Mouse (Mus musculus): ENCODE data around the gene Efcab2. TPM values are rescaled to one million over a fixed set of nuclear protein-coding genes. Genes with fewer than 3 reads are reported as not detected.
A peak's percentile ranks its signal among the peaks of the same experiment; 100 is the strongest.

Efcab2 gene
- total RNA-seq (2014; fragmentation: Nextera tagmentation) (1.8 and 1.9 TPM in 2 replicates), total RNA-seq (2017) (4.4 and 6.3 TPM in 2 replicates)

- ATAC-seq (replicated peaks; ENCODE audit: low FRiP score, low TSS enrichment, poor library complexity, severe bottlenecking) = peak; percentile 82
These were observed at the start of gene Efcab2 for GRCm38 (mm10) chr1:178405951-178406711. Gene Efcab2, plus strand, starts transcription at chr1:178406085.

DNA sequence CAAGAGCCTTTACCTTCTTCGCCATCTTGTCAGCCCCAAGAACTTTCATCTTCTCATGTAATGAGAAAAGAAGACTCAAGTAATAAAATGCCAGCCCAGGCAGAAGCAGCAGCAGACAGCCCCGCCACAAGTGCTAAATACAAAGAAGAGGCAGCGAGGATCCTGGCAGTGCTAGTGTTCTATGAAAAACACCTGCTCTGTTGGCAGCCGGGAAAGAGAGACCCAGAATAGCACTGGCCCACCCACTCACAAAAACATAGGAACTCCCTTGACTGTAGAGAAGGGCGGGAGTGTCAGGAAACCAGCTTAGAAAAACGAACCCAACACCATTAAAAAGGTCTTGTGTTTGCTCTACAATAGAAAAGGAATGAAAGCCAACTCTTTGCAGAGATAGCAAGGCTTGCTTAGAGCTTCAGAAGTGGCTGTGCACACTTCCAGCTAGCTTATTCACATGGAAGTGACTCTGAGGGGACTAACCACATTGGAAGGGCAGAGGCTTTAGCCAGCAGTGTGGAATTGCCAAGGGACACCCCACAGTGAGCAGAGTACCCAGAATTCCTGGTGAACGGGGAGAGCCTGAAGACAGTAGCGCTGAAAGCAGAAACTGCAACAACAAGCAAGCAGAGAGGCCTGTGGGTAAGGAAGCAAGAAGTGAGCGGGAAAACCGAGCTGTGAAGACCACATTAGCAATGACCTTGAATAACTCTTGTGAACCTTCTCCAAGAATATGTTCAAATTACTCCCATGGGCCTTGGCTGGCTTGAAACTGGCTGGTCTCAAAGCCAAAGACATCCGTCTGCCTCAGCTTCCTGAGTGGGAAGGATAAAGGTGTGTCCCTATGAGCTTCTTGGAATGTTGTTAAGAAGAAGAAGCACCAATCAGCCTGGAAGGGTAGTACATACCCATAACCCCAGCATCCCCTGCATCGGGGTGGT lies 47.8 kb upstream of the Efcab2 start:
- no peak for ATAC-seq (replicated peaks; ENCODE audit: low FRiP score, low TSS enrichment, poor library complexity, severe bottlenecking)

- ATAC-seq (replicated peaks; ENCODE audit: low FRiP score, low TSS enrichment, poor library complexity, severe bottlenecking) = no peak
These were observed 45.6 kb upstream of the Efcab2 start for GRCm38 (mm10) chr1:178360264-178360663.

DNA sequence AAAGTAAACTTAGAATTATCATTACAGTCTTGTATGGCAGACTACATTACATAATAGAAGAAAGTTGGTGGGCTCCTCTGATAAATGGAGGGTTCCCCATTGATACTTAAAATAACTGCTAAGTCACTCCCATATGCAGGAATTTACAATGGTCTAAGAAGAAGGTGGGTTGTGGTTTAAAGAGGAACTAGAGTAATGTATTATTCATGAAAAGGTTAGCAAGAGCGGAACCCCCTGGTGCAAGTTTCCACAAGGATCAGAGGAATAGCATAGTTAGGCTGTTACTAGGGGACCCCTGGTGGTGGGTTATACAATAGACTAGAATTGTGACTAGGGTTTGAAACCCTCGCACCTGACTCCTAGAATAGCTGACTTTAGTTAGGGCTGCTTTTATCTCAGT lies 45.2 kb upstream of the Efcab2 start:
- ATAC-seq (replicated peaks; ENCODE audit: low FRiP score, low TSS enrichment, poor library complexity, severe bottlenecking) = no peak

DNA sequence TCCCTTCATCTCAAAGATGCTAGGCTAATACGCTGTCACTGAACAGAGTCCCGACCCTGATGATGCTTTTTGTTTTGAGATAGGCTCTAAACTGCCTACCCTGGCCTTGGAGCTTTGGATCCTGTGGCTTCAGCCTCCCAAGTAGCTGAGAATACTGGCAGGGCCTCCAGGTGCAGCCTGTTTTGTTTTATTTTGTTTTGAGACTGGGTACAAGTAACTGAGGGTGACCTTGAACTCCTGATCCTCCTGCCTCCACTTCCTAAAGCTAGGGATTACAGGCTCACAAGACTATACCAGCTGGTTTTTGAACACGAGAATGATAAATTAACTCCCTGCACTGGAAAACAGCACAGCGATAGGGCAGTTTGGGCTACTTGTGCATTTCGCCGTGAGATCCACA lies 40.7 kb upstream of the Efcab2 start:
- no peak for ATAC-seq (replicated peaks; ENCODE audit: low FRiP score, low TSS enrichment, poor library complexity, severe bottlenecking)

- ATAC-seq (replicated peaks; ENCODE audit: low FRiP score, low TSS enrichment, poor library complexity, severe bottlenecking) = no peak
These were observed 37.8 kb upstream of the Efcab2 start for GRCm38 (mm10) chr1:178368121-178368520.

DNA sequence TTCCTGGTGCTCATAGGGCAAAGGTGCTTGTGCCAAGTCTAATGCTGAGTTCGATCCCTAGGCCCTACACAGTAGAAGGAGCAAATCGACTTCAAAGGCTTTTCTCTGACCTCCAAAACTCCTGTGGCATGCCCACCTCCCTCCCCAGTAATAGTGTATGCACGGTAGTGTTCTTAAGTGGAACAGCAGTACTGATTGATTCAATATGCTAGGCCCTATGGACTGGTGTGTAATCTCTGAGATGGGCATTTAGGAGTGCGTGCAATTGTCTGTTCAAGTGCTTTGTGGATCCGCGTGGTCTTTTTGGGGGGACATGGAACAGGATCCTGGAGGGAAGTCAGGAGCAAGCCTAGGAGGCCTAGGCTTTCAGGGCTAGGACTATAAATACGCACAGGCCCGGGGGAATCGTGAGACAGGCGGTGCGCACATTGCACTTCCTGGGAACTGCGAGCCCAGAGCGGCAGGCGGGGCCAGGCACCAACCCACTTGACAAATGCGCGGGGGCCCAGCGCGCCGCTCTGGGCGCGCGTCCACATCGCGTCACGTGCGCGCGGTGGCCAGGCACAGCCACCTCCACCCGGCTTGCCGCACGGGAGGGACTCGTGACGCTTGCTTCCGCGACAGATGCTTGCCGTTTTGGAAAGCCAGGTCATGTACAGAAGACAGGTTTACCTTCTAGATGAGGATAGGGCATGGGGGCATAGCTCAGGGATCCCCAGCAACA lies 37.2 kb upstream of the Efcab2 start:
- ATAC-seq (replicated peaks; ENCODE audit: low FRiP score, low TSS enrichment, poor library complexity, severe bottlenecking) = peak; percentile 96

GRCm38 (mm10) chr1:178369272-178369651 lies 36.6 kb upstream of the Efcab2 start:
- ATAC-seq (replicated peaks; ENCODE audit: low FRiP score, low TSS enrichment, poor library complexity, severe bottlenecking) = peak; percentile 65

- no peak for ATAC-seq (replicated peaks; ENCODE audit: low FRiP score, low TSS enrichment, poor library complexity, severe bottlenecking)
These were observed 33.2 kb upstream of the Efcab2 start for GRCm38 (mm10) chr1:178372681-178373080.

GRCm38 (mm10) chr1:178375381-178375780 lies 30.5 kb upstream of the Efcab2 start:
- ATAC-seq (replicated peaks; ENCODE audit: low FRiP score, low TSS enrichment, poor library complexity, severe bottlenecking) = no peak

DNA sequence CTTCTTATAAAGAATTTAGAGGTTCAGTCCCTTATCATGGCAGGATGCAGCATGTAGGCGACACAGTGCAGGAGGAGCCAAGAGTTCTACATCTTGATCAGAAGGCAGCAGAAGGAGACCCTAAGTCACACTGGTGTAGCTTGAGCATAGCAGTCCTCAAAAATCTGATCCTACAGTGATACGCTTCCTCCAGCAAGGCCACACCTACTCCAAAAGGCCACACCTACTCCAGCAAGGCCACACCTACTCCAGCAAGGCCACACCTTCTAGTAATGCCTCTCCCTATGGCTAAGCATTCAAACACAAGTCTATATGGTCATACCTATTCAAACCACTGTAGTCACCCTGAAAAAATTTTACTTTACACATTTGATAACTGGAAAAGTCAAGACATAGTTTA lies 29.8 kb upstream of the Efcab2 start:
- ATAC-seq (replicated peaks; ENCODE audit: low FRiP score, low TSS enrichment, poor library complexity, severe bottlenecking) = peak; percentile 53; the same call in 1 of the 2 replicates

DNA sequence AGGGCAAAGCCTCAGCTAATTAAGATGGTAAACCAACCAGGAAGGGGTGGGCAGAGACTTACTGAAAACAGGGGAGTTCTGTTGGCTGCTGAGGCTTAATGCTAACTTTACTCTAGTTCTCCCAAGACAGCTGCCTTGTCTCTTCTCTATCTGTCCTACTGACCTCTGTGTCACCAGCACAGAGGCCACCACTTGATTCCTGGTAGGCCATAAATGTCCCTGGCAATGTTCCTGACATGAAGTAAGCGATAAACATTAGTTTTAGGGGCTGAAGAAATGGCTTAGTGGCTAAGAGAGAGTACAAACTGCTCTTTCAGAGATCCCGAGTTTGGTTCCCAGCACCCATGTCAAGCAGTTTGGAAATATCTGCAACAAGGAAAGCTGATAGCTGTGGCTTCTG lies 29.0 kb upstream of the Efcab2 start:
- ATAC-seq (replicated peaks; ENCODE audit: low FRiP score, low TSS enrichment, poor library complexity, severe bottlenecking) = no peak

DNA sequence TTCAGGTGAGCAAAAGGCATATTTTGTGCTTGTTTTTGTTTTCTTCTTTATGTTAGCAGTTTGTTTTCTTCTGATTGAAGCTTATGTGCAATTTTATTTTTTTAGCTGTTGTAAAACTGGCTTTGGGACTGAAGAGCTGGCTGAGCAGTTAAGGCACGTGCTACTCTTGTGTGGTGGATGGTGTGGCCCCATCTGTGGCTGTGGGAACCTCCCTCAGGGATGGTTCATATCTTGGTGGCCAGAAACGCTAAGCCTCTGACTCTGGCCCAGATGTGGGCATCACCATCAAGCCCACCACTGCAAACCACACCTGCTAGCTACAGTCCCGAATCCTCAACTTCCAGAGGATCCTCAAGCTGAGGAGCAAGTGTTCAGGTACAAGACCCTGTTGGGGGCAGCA lies 27.8 kb upstream of the Efcab2 start:
- ATAC-seq (replicated peaks; ENCODE audit: low FRiP score, low TSS enrichment, poor library complexity, severe bottlenecking) = peak; percentile 48; the same call in 1 of the 2 replicates

DNA sequence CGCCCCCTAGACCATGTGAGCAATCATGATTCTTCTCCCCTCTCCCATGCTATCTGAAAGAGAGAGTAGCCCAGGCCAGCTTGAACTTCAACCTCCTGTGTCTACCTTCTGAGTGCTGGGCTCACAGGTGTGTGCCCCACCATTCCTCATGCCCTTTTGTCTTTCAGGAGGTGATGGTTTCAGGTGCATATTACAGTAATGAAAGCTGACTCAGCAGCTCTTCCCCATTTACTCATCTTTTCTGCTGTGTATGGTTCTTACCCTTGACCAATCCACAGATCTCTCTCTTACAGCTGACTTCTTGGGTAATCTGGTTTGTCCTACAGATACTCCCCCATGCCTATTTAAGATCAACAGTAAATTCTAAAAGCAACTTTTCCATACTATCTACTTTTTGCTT lies 26.7 kb upstream of the Efcab2 start:
- ATAC-seq (replicated peaks; ENCODE audit: low FRiP score, low TSS enrichment, poor library complexity, severe bottlenecking) = no peak

- peak; percentile 63 for ATAC-seq (replicated peaks; ENCODE audit: low FRiP score, low TSS enrichment, poor library complexity, severe bottlenecking)
These were observed 23.7 kb upstream of the Efcab2 start for GRCm38 (mm10) chr1:178382165-178382564.

GRCm38 (mm10) chr1:178388802-178389201 lies 17.1 kb upstream of the Efcab2 start:
- ATAC-seq (replicated peaks; ENCODE audit: low FRiP score, low TSS enrichment, poor library complexity, severe bottlenecking) = no peak

- ATAC-seq (replicated peaks; ENCODE audit: low FRiP score, low TSS enrichment, poor library complexity, severe bottlenecking) = no peak
These were observed 16.5 kb upstream of the Efcab2 start for GRCm38 (mm10) chr1:178389401-178389800.

DNA sequence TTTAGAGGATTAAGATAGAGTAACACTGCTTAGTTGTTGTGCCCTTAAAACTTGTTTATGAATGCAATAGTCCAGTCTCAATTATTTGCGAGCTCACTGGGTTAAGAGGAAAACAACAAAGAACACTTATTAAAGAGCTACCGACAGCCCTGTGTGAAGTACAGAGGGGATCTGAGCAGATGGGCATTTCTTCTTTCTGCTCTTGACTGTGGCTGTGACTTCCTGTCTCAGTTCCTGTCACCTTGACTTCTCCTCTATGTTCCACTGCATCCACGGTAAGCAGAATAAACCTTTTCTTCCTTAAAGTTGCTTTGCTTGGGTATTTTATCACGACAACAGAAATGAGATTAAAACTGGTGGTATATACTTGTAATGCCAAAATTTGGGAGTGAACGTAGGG lies 12.9 kb upstream of the Efcab2 start:
- ATAC-seq (replicated peaks; ENCODE audit: low FRiP score, low TSS enrichment, poor library complexity, severe bottlenecking) = no peak

DNA sequence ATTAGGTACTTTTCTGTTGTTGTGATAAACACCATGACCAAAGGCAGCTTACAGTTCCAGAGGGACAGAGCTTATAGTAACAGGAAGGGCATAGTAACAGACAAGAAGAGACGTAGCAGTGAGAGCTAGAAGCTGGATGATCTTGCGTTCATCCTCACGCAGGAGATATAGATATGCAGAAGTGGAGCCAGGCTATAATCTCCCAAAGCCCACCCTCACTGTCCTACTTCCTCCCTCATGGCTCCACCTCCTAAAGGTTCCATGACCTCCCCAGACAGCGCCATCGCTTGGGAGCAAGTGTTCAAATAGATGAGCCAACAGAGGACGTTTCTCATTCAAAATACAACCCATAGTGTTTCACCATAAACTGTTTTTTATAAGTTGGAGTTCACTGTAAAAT lies 10.8 kb upstream of the Efcab2 start:
- ATAC-seq (replicated peaks; ENCODE audit: low FRiP score, low TSS enrichment, poor library complexity, severe bottlenecking) = no peak

GRCm38 (mm10) chr1:178396383-178396782 lies 9.5 kb upstream of the Efcab2 start:
- ATAC-seq (replicated peaks; ENCODE audit: low FRiP score, low TSS enrichment, poor library complexity, severe bottlenecking) = no peak
